8 mouse cellular contexts compared by ENCODE assay signal in the genomic region with DNA sequence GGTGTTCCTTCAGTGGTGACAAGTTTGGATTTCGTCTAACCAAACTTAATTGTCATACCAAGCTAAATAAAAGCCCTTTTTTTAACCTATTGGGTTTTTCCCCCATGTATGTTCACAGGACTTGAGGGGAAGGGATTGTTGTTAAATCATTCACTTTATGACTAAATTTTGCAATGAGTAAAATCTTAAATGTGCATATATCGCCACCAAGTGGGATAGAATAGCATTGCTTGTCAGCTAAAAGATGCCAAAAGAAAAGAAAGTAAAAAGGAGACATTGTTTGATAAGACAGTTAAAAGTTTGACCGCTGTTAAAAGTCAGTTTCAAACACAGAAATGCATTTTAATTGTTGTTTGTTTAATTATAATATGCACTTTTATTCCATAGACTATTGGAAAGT.
DNase-seq lines count a peak whose midpoint lies in the region; ATAC-seq and TF ChIP-seq lines count a peak whose summit lies in the region.
"Had no signal": no experiment of that assay in that cellular context is flagged by ENCODE, and none has a peak within 500 bp of the region (broad histone marks: within the 10 kb centered on the region; RNA-seq: fewer than 3 reads in every experiment).

No protein-coding gene starts in this region.

- TF ChIP-seq POLR2A in brain, embryonic 14.5 days (IDR thresholded peaks at IDR 0.05; ENCODE audit: borderline replicate concordance, extremely low read depth, insufficient read depth, insufficient read length, poor library complexity, severe bottlenecking): no peak

- no peak overlapping the region for H3K4me3 ChIP-seq in heart, embryonic 11.5 days (ENCODE audit: low read depth, low read length)
- no peak overlapping the region for H3K4me3 ChIP-seq in midbrain, embryonic 14.5 days (replicated peaks; ENCODE audit: low read depth, low read length)
- H3K4me3 ChIP-seq in midbrain, embryonic 15.5 days: no peak overlapping the region
- no peak overlapping the region for H3K4me3 ChIP-seq in forebrain, embryonic 10.5 days

- no peaks in the 10 kb centered on the region for H3K27me3 ChIP-seq in heart, embryonic 11.5 days (ENCODE audit: control insufficient read depth, insufficient read depth, low read length)
- H3K27me3 ChIP-seq in midbrain, embryonic 14.5 days (ENCODE audit: control insufficient read depth, insufficient read depth, low read length): no peaks in the 10 kb centered on the region
- no peaks in the 10 kb centered on the region for H3K27me3 ChIP-seq in midbrain, embryonic 15.5 days (replicated peaks)
- no peaks in the 10 kb centered on the region for H3K27me3 ChIP-seq in forebrain, embryonic 10.5 days (ENCODE audit: poor library complexity, severe bottlenecking)

- no peaks in the 10 kb centered on the region for H3K9me3 ChIP-seq in heart, embryonic 11.5 days (replicated peaks; ENCODE audit: control insufficient read depth, low read length)
- H3K9me3 ChIP-seq in midbrain, embryonic 14.5 days (ENCODE audit: control insufficient read depth, low read length): no peaks in the 10 kb centered on the region
- no peaks in the 10 kb centered on the region for H3K9me3 ChIP-seq in midbrain, embryonic 15.5 days
- H3K9me3 ChIP-seq in forebrain, embryonic 10.5 days: no peaks in the 10 kb centered on the region

- H3K9ac ChIP-seq in heart, embryonic 11.5 days (ENCODE audit: low read depth, low read length): no peak overlapping the region
- H3K9ac ChIP-seq in midbrain, embryonic 14.5 days (replicated peaks; ENCODE audit: low read length): no peak overlapping the region
- no peak overlapping the region for H3K9ac ChIP-seq in midbrain, embryonic 15.5 days

- no peaks in the 10 kb centered on the region for H3K4me1 ChIP-seq in heart, embryonic 11.5 days (ENCODE audit: control insufficient read depth, insufficient read depth, low read length)
- no peaks in the 10 kb centered on the region for H3K4me1 ChIP-seq in midbrain, embryonic 14.5 days (ENCODE audit: control insufficient read depth, insufficient read depth, low read length)
- no peaks in the 10 kb centered on the region for H3K4me1 ChIP-seq in midbrain, embryonic 15.5 days
- no peaks in the 10 kb centered on the region for H3K4me1 ChIP-seq in forebrain, embryonic 10.5 days

- no peak for TF ChIP-seq CTCF in brain, embryonic 14.5 days (IDR thresholded peaks at IDR 0.05; ENCODE audit: borderline replicate concordance, extremely low read depth, insufficient read depth, insufficient read length)

- H3K4me2 ChIP-seq in heart, embryonic 11.5 days: no peak overlapping the region
- H3K4me2 ChIP-seq in midbrain, embryonic 14.5 days (ENCODE audit: low read length): no peak overlapping the region
- H3K4me2 ChIP-seq in midbrain, embryonic 15.5 days: no peak overlapping the region

- H3K36me3 ChIP-seq in heart, embryonic 11.5 days (ENCODE audit: control insufficient read depth, insufficient read depth, low read length): no peaks in the 10 kb centered on the region
- H3K36me3 ChIP-seq in midbrain, embryonic 14.5 days (ENCODE audit: control insufficient read depth, insufficient read depth, low read length): peaks cover 11% of the 10 kb centered on the region
- peaks cover 8% of the 10 kb centered on the region; the same call in 1 of the 2 replicates for H3K36me3 ChIP-seq in midbrain, embryonic 15.5 days (replicated peaks)
- H3K36me3 ChIP-seq in forebrain, embryonic 10.5 days (replicated peaks): peaks cover 22% of the 10 kb centered on the region

- no peak for ATAC-seq in heart, embryonic 11.5 days (replicated peaks; ENCODE audit: insufficient number of reproducible peaks, low FRiP score, low TSS enrichment)
- ATAC-seq in midbrain, embryonic 14.5 days (ENCODE audit: low FRiP score, low TSS enrichment): no peak
- ATAC-seq in midbrain, embryonic 15.5 days (replicated peaks): no peak

- no peak overlapping the region for H3K27ac ChIP-seq in heart, embryonic 11.5 days (ENCODE audit: low read depth, low read length)
- H3K27ac ChIP-seq in midbrain, embryonic 14.5 days (replicated peaks; ENCODE audit: low read depth, low read length): no peak overlapping the region
- H3K27ac ChIP-seq in midbrain, embryonic 15.5 days: no peak overlapping the region
- H3K27ac ChIP-seq in forebrain, embryonic 10.5 days: no peak overlapping the region
- H3K27ac ChIP-seq: macrophage had no signal

- peak; percentile 15 for DNase-seq in heart, postnatal 4 days
- DNase-seq in midbrain, embryonic 14.5 days: peak; percentile 74
- DNase-seq in brain, embryonic 14.5 days (ENCODE audit: low read depth): peak; percentile 43
- peak; percentile 11 for DNase-seq in thymus, postnatal 25 days
- DNase-seq in forebrain, embryonic 10.5 days (ENCODE audit: extremely low spot score, low spot score): no peak

- 69% methylated on average over 3 of the region's 3 CpGs for WGBS in heart, embryonic 11.5 days (ENCODE audit: insufficient replicate concordance)
- 88% methylated on average over 3 of the region's 3 CpGs for WGBS in midbrain, embryonic 14.5 days
- WGBS in midbrain, embryonic 15.5 days: 76% methylated on average over 3 of the region's 3 CpGs
- WGBS in forebrain, embryonic 10.5 days: 83% methylated on average over 3 of the region's 3 CpGs
